In genomic region chr11:102510226-102510625, GRCm38 (mm10) we compare ENCODE assay signal across 16 mouse cellular contexts. TPM values are rescaled to one million over a fixed set of nuclear protein-coding genes. Genes with fewer than 3 reads are reported as not detected.
DNase-seq lines count a peak whose midpoint lies in the region; ATAC-seq and TF ChIP-seq lines count a peak whose summit lies in the region.
"Had no signal": no experiment of that assay in that cellular context is flagged by ENCODE, and none has a peak within 500 bp of the region (broad histone marks: within the 10 kb centered on the region; RNA-seq: fewer than 3 reads in every experiment).

No protein-coding gene starts in this region.

- no peaks in the 10 kb centered on the region for H3K27me3 ChIP-seq in kidney, postnatal 0 days (ENCODE audit: insufficient read depth, low read length)
- no peaks in the 10 kb centered on the region for H3K27me3 ChIP-seq in stomach, postnatal 0 days (ENCODE audit: control insufficient read depth, insufficient read depth, low read length)
- H3K27me3 ChIP-seq: heart, embryonic 15.5 days; hindbrain, embryonic 15.5 days had no signal

- WGBS in kidney, postnatal 0 days = 59% methylated on average over 6 of the region's 6 CpGs
- WGBS in stomach, postnatal 0 days = 74% methylated on average over 6 of the region's 6 CpGs

- H3K9ac ChIP-seq in kidney, postnatal 0 days (ENCODE audit: low read depth, low read length) = no peak overlapping the region
- no peak overlapping the region for H3K9ac ChIP-seq in stomach, postnatal 0 days (ENCODE audit: low read length)
- H3K9ac ChIP-seq: heart, embryonic 15.5 days; hindbrain, embryonic 15.5 days had no signal

- peaks cover 8% of the 10 kb centered on the region for H3K36me3 ChIP-seq in kidney, postnatal 0 days (ENCODE audit: insufficient read depth, low read length)
- H3K36me3 ChIP-seq in stomach, postnatal 0 days (ENCODE audit: control insufficient read depth, insufficient read depth, low read length) = no peaks in the 10 kb centered on the region

- H3K27ac ChIP-seq in kidney, postnatal 0 days = peak overlapping the region; percentile 50; the same call in 1 of the 2 replicates
- no peak overlapping the region for H3K27ac ChIP-seq in stomach, postnatal 0 days (replicated peaks)
- H3K27ac ChIP-seq: heart, embryonic 15.5 days; hindbrain, embryonic 15.5 days; left cerebral cortex, adult 2 months; macrophage had no signal

- ATAC-seq in kidney, postnatal 0 days (replicated peaks; ENCODE audit: low FRiP score, low read depth) = no peak
- ATAC-seq in stomach, postnatal 0 days (ENCODE audit: low FRiP score, low TSS enrichment) = no peak

- no peak for TF ChIP-seq EP300 in stomach, postnatal 0 days (optimal IDR thresholded peaks at IDR 0.05)

- no peak for TF ChIP-seq CTCF in kidney, postnatal 0 days (IDR thresholded peaks at IDR 0.05; ENCODE audit: low read depth)
- TF ChIP-seq CTCF in stomach, postnatal 0 days (IDR thresholded peaks at IDR 0.05; ENCODE audit: low read depth) = no peak

- H3K4me2 ChIP-seq in kidney, postnatal 0 days (ENCODE audit: low read length) = no peak overlapping the region
- no peak overlapping the region for H3K4me2 ChIP-seq in stomach, postnatal 0 days (replicated peaks; ENCODE audit: low read depth)
- H3K4me2 ChIP-seq: heart, embryonic 15.5 days; hindbrain, embryonic 15.5 days had no signal

- peak; percentile 16 for DNase-seq in embryo, embryonic 10.5 days (ENCODE audit: low spot score)
- DNase-seq in embryo, embryonic 10 days (ENCODE audit: low spot score) = no peak
- no peak for DNase-seq in kidney, postnatal 0 days (ENCODE audit: low spot score)
- no peak for DNase-seq in kidney, adult 11 months
- DNase-seq in embryo, embryonic 9.5 days (ENCODE audit: extremely low spot score) = peak; percentile 2
- peak; percentile 63 for DNase-seq in lung, postnatal 14 days
- no peak for DNase-seq in Muller cell, postnatal 12 days (ENCODE audit: inconsistent ontology term)
- DNase-seq in stomach, postnatal 0 days (ENCODE audit: low spot score) = no peak
- DNase-seq: cerebellum, postnatal 25 days; liver; thymus, postnatal 25 days had no signal

- no peaks in the 10 kb centered on the region for H3K4me1 ChIP-seq in kidney, postnatal 0 days (replicated peaks; ENCODE audit: insufficient read depth, low read length)
- no peaks in the 10 kb centered on the region for H3K4me1 ChIP-seq in stomach, postnatal 0 days (replicated peaks; ENCODE audit: control insufficient read depth, insufficient read depth)
- H3K4me1 ChIP-seq: heart, embryonic 15.5 days; hindbrain, embryonic 15.5 days had no signal

- no peak overlapping the region for H3K4me3 ChIP-seq in kidney, postnatal 0 days (replicated peaks; ENCODE audit: low read depth, low read length)
- H3K4me3 ChIP-seq in stomach, postnatal 0 days (ENCODE audit: low read depth, low read length) = no peak overlapping the region
- H3K4me3 ChIP-seq: heart, embryonic 15.5 days; hindbrain, embryonic 15.5 days; left cerebral cortex, adult 2 months had no signal

- no peaks in the 10 kb centered on the region for H3K9me3 ChIP-seq in kidney, postnatal 0 days (replicated peaks; ENCODE audit: low read length)
- no peaks in the 10 kb centered on the region for H3K9me3 ChIP-seq in stomach, postnatal 0 days (ENCODE audit: control insufficient read depth, low read length)
- H3K9me3 ChIP-seq: G1E; heart, embryonic 15.5 days; hindbrain, embryonic 15.5 days had no signal

RNA-seq across cellular contexts. Expression of gene Itga2b, which starts 40.3 kb away (rescaled TPM):
- 12.1 and 12.9 TPM in 2 replicates for polyA plus RNA-seq in kidney, postnatal 0 days (2015; fragmentation: Nextera tagmentation; extraction: Ambion mirVana)
- polyA plus RNA-seq in stomach, postnatal 0 days (2015; fragmentation: Nextera tagmentation; extraction: Ambion mirVana) = 5.4 and 6.5 TPM in 2 replicates

RNA-seq across cellular contexts. Expression of gene Gpatch8, which starts 46.0 kb away (rescaled TPM):
- polyA plus RNA-seq in kidney, postnatal 0 days (2015; fragmentation: Nextera tagmentation; extraction: Ambion mirVana) = 25.1 and 29.6 TPM in 2 replicates
- 16.7 and 16.8 TPM in 2 replicates for polyA plus RNA-seq in stomach, postnatal 0 days (2015; fragmentation: Nextera tagmentation; extraction: Ambion mirVana)

Comparison
In these comparisons a context has a peak if more than half of its experiments do, and no peak if none do; other contexts are left out.
1. DNase-seq: peak in embryo, embryonic 10.5 days (single experiment), embryo, embryonic 9.5 days (single experiment) and lung, postnatal 14 days (single experiment); none in embryo, embryonic 10 days (single experiment), kidney, postnatal 0 days (single experiment), kidney, adult 11 months (single experiment), Muller cell, postnatal 12 days (single experiment) and stomach, postnatal 0 days (single experiment).